Mouse (Mus musculus): ENCODE measurements at regions not wholly inside any gene's neighbourhood (a gene's known extent, or its start where the extent isn't known, plus 50 kb on each side); places are given as distances from the start of the nearest gene placed in this dataset.

DNA sequence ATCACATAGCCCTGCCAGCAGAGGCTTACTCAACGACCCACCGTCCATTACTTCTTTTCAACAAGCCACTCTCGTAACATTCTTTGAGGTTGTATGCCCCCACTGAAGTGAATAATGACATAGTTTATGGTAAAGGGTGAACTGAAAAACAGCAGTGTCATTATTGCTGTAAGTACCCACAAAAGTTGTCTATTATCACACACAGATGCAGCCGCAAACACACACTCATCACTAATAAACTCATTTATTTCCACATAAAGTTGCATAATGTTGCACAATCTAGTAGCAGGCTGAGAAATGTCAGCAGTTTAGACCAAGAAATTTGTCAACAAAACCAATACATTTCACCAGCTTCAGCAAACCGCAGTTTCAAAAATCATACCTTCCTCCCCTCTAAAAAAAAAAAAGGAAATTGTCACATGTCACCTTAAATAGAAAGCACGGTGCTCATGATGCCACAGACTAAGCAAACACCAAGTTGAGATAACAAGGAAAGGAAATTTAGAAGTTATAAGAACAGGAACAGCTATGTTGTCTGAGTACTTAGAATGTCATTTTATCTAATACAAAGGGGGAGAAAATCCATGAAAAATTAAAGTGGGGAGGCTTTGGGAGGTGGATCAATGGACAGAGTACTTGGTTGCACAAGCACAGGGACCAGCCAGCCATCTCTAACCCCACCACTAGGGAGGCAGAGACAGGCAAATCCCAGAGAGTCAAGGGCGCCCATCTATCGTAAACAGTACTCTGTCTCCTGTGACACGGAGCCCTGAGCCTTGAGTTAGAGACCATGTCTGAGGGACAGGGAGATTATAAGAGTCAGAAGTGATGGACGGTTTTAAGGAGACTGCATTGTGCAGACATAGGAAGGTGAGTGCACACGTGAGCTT is 195.9 kb downstream of the Hlx start:
- DNase-seq (ENCODE audit: low read depth, low spot score) = no peak

DNA sequence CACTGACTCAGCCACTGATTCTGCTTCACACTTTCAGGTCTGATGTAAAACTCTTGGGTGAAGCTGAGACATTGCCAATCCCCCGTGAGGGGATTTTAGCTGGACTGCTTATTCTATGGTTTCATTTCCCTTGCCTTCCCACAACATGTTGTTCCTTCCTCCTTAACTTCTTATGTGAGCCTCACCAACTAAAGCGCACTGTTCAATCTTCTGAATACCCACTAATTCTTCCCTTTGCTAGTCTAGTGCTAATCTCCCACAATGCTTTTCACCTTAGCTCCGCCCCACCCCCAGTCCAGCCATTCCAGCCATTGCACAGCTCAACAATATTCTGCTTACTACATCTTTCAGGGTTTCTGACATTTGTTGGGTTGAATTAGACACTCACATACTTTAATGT is 196.7 kb downstream of the Hlx start:
- DNase-seq (ENCODE audit: low read depth, low spot score) = no peak

DNA sequence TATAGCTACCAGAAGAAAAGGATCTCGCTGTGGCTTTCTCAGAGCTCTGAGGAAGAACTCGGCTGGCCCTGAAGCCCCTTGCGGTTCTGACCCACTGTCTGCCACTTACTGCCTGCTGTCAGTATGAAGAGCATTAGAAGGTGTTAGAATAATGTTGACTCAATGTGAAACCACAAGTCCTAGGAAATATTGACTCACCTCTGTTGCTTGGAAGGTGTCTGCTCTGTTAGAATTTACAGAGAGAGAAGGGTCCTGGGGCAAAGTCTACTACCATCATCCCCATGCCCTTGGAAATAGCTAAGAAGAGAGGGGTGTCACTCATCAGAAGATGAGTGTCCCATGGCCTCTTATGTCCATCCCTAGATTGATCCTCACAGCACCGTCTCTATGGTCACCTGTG is 197.9 kb downstream of the Hlx start:
- DNase-seq (ENCODE audit: low read depth, low spot score) = no peak

DNA sequence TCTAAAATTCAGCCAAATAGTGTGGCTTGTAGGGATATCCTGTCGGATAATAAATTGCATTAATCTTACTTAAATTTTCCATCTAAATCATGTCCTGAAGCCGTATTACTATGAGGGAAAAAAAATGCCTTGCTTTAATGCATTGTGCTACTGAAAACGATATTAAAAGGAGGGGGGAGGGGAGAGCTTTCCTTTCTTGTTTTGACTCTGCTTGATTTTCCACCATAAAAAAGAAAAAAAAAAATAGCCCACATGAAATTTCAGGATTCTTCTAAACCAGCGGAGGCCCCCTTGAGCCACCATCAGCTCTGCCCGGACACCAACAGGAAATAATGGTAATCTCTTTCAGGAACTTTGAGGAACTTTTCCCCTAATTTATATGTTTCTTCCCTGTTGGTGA is 198.5 kb downstream of the Hlx start:
- DNase-seq (ENCODE audit: low read depth, low spot score) = no peak

DNA sequence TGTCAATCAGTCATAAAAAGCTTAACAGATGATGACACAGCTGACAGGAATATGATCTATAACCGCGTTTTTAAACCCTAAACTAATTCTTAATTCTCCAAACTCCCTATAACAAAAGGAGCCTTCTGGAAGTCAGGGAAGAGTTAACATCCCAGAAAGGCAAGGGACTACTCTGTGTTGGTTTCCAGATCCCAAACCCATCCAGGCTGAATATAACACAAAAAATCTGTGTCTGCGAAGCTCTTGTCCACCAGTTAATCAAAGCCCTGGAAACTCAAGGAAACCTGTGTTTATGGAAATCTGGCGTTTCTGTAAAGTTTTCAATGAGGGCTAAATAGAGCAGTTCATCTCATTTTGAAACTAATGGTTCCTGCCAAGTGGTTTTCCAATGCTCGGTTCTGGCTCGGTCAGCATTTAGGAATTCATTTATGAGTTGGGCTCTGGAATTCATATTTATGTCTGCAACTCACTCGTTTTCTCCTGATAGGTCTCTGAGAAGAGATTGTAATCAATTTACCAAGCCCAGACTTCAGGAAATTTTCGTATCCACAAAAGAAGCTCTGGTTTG is 199.8 kb downstream of the Hlx start:
- no peak for DNase-seq (ENCODE audit: low read depth, low spot score)

DNA sequence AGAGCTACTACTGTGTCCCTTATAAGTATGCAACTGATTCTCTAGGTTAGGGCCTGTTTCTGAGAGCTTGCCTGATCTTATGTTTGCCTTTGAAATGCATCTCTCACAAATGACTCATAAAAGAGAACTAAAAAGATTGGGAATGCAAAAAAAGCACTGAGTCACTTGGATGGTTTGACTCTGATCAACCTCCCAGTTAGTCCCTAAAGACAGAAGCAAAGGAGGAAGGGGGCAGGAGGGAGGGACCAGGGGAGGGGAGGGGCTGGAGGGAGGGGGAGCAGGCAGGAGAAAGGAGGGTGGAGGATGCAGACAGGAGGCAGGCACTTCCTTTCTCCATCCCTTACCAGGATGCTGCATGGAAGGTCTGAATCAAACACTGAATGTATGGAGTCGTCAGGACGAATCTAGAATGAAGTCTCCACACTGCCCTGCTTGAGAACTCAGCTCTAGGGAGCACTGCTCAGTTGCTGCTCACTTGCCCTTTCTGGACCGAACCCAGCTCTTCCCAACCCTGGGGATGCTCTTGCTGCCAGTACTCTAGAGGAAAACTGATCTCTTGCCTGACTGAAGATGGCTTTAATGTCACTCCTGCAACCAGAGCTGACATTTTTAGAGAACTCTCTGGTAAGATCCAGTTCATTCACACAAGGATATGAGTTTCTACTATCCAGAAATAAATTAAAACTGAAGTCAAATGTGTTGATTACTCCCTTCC is 201.7 kb downstream of the Hlx start:
- DNase-seq (ENCODE audit: low read depth, low spot score) = no peak

DNA sequence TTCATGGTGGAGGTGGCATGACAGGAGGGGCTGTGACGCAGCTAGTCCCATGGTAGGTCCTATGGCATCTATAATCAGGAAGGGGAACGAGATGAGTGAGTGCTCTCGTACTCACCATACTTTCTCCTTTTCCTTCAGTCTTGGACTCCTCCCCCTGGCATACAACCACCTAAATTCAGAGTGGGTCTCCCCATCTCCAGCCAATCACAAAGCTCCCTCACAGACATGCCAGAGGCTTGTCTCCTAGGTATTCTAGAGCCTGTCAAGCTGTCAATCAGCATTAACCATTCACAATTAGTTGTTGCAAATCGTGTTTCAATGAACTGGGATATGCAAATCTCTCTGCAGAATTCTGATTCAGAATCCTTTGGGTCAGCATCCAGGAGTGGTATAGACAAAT is 206.7 kb downstream of the Hlx start:
- DNase-seq (ENCODE audit: low read depth, low spot score) = no peak

DNA sequence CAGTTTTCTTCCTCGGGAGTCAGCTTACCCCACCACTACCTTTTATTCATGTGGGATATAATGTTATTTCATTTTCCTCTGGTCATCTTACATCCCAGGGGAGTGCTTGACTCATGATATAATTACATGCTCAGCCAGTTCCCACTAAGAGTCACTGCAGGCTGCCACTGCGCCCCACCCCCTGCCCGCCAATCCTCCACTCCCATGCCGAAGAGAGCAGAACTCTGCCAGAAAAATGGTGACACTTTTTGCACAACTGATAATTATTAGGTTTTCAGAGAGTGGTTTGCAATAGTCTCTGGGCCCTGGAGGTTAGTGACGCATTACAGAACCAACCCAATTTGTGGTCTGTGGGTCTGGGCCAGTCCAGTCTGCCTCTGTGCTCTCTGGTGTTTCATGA is 212.9 kb downstream of the Hlx start:
- DNase-seq (ENCODE audit: low read depth, low spot score) = no peak

DNA sequence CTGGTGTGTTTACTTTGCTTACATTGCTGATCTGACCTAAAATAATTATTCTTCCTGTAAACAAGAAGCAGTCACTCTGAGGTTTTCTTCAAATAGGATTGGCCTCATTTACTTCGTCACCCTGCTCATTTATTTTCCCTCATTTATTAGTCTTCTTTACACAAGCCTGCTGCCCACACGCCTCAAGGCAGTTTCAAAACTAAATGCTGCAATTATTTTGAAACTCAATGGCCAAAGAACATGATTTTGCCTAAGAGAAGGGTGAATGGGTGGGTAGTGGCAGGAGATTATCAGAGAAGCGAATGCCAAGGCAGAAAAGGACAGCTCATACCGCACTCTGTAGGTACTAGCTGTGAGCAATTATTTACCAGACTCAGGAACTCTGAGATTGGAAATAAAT is 227.8 kb downstream of the Hlx start:
- DNase-seq (ENCODE audit: low read depth, low spot score) = no peak

DNA sequence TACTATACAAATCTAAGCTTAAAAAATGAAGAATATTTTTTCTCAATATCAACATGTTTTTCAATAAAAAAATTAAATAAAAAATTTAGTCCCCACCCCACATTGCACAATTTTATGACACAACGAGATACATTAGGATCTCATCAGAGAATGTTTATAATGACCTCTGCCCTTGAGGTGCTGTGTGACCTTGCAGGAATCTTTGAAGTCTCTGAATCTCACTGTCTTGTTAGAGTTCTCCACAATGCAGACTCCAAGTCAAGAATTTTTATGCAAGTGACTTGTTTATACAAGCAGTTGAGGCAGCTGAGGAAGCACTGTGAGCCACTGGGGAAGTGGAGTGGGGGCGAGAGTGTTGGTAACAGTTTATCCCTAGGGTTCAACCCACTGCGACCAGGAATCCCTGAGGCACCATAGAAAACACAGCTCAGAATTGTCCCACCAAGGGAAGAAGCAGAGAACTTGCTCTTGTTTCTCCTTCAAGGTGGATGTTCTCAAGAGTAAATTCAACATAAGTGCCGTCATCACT is 228.5 kb downstream of the Hlx start:
- no peak for DNase-seq (ENCODE audit: low read depth, low spot score)

DNA sequence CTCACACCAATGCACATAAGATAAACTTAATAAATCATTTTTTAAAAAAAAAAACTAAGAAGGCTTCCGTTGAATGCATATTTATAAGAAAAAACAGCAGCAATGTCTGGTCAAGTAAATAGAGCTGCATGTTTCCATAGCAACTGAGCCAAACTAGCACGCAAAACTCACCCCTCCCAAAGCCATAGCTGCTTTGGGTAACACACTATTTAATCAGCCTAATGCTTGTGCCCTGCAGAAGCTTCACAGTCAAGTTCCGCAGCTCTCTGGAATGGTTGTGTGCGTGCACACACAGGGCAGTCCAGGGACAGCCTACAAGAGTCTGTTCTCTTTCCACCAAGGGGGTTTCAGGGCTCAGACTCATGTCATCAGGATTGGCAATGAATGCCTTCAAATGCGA is 231.7 kb downstream of the Hlx start:
- no peak for DNase-seq (ENCODE audit: low read depth, low spot score)

DNA sequence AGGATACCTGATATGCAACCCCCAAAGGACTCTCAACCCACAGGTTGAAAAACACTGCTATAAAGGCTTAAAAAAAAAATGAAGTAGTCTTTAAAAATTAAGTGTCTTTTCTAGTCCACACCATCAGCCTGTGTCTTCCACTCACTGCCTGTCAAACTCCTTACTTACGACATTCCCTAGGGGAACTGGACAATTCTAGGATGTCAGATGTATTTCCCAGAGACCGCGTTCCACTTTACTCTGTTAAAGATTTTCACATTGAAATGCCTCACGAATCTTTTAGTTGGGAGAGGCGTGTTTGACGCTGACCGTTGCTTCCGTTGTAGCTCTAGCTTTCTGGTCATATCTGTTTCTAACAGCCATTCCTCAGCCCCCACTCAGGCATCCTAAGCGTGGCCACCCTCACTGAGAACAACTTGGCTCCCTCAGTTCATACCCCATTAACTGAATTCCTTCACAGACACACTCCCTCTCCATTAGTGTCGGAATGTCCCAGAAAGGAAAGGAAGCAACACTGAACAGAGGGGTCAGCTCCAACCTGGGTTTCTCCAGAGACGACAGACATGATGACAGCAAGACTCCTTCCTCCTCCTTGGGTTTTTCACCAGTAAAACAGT is 233.4 kb downstream of the Hlx start:
- no peak for DNase-seq (ENCODE audit: low read depth, low spot score)

DNA sequence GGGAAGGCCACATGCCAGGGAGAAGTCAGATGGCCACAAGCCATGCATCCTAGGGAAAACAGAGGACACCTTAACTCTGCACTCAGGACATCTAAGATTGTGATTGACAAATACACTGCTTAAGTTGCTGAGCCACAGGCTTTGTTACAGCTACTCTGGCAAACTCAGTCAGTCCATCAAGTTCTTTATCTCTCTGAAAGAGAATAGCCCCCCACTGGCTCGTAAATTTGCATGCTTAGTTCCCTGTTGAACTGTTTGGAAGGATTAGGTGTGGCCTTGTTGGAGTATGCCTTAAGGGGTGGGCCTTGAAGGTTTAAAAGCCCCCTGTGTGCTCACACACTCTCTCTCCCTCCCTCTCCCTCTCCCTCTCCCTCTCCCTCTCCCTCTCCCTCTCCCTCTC is 235.4 kb downstream of the Hlx start:
- peak; percentile 20 for DNase-seq (ENCODE audit: low read depth, low spot score)

DNA sequence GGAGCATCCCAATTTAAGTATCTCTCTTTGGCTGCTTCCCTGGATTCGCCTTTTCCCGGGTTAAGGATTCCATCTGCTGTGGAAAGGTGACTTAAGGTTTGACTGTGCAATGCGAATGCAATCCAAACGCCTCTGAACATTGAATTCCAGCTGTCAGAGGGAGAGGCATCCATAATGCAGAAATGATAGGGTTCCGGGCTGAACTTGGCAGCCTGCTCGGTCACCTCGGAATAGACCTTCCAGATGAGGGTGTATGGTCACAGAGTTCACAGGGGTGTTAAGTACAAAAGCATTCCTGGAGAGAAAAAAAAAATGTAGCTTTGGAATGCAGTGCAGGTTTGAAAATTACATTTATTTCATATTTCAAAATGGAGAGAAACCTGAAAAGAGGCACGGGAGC is 238.6 kb downstream of the Hlx start:
- DNase-seq (ENCODE audit: low read depth, low spot score) = no peak

DNA sequence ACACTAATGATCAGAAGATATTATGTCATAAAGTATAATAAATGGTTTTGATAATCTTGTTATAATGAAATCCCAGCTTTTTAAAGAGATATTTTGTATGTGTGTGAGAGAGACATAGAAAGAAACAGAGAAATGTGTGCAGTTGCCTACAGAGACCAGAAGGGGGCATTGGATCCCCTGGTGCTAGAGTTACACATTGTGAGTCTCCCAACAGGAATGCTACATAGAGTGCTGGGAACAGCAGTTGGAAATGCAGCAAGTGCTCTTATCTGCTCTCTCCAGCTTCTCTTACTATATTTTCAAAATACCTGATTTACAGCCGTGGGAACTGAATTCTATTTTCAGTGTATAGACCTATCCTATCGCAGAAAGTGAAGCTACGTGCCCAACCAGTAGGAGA is 240.3 kb downstream of the Hlx start:
- no peak for DNase-seq (ENCODE audit: low read depth, low spot score)

DNA sequence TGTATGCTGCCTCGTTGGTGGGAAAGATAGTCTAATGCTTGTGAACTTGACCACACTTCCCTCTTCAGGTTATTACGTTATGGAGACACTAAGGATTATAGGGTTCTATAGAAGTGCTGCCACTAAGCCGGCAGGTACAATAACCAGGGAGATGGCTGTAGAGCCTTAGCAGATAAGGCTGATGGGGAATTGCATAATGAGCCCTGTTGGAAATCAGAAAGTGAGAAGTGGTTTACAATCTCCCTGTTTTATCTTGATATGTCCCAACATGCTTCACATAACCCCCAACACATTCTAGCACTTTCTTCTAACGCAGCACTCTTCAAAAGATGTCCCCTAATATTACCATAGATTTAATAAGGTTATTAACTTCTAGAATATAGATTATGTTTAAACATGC is 241.2 kb downstream of the Hlx start:
- DNase-seq (ENCODE audit: low read depth, low spot score) = no peak

DNA sequence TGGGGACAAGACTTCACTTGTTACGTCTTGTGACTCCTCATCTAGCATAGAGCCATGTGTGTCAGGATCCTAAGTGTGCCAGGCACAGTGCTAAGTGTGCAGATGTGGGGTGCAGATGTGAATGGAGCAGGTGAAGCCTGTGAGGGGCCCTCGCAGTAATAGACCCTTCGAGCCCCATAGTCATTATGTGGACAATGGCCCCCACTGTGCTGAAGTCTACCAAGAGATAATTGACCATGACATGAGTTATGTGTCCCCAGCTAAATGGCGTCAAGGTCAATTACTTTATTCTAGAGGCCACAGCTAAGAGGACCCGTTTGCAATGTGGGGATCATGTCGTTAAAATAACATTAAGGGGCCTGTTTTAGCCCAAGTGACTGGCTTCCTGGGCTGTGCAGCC is 245.0 kb downstream of the Hlx start:
- DNase-seq (ENCODE audit: low read depth, low spot score) = no peak

DNA sequence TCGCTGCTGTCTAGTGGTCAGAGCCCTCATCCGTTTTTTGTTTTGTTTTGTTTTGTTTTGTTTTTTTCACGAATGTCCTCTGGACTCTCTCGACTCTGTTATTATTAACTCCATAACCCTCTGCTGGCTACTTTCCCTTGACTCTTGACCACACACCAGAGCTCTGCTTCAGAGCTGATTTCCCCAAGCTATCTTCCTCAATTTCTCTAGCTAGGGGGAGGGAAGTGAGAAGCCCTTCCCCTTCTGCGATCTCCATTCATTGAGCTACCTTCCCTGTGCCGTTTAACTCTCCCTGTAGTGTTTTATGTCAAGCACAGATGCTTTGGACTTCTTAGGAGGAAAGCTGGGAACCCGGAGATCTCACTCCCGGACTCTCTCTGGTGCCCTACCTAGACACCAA is 247.6 kb downstream of the Hlx start:
- no peak for DNase-seq (ENCODE audit: low read depth, low spot score)

DNA sequence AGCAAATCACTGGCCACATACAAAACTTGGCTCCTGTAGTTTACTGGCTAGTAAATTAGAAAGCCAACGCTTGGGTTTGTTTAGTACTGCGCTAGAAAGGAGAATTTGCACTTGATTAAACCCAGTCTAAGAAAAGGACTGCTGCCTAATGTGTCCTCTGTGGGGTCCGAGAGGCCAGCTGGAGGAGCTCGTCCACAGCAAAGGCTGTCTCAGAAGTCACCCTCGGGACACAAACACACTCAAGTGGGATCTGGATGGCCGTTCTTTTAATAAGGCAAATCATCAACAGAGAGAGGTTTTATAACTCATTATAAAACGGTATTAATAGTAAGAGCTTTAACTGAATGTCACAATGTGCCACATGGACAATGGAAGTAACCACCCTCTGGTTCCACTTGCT is 249.0 kb downstream of the Hlx start:
- DNase-seq (ENCODE audit: low read depth, low spot score) = no peak

DNA sequence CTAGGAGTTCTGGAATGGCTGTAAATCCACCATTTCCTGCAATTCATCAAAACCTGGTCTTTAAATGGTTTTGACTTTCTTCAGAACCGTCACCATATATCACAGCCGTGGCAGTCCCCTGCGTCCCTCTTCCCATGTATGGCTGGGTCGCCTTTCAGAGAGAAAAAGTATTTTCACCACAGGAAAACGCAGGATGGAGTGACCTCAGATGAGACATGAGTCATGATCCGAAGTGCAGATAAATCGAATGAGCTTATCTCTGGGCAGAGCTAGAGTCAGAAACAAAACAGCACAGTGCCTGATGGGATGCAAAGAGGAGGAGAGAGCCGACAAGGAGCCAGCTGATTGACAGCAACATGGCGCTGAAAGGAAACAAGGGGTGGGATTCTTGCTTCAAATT is 250.4 kb downstream of the Hlx start:
- DNase-seq (ENCODE audit: low read depth, low spot score) = no peak

DNA sequence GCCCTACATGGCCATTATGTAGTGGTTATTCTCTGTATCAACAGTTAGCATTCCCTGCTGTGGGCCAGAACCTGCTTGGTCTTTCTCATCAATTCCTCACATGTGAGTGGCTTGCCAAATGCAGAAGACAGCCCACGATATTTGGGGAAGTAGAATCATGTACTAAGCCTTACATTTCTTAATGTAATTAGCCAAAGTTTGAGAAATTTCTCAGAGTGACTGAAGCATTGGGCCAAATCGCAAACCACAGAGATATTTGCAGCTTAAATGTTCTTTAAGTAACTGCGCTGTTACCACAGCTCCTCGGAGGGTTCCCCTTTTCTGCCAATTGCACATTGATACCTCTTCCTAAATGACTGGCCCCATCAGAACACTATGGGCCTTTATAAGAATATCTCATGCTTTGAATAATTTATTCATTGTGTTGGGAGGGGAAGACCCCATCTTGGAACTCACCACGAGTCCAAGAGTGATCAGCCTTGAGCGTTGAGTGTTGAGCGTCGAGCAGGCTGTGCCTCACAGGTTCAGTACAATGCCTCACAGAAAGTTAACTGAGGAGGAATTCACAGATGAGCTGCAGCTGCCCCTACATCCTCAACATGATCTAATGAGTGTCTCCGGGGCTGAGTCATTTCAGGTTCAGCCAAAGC is 251.7 kb downstream of the Hlx start:
- no peak for DNase-seq (ENCODE audit: low read depth, low spot score)

DNA sequence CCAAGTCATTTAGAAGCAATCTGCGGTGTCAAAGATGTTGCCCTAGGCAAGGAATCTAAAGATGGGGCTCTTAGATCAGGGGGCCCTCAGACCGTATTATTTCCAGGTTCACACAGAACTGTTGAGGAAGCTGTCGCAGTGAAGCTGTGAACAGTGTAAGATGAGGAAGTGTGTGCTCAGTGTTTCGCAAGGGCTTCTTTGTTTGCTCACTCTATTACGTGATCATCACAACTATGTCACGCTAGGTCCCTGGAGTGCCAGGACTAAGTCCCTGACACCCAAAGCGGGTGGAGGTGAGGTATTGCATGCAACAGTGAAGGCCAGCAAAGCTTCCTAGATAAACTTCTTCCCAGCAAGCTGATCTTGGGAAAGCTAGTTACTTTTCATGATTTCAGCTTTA is 254.4 kb downstream of the Hlx start:
- no peak for DNase-seq (ENCODE audit: low read depth, low spot score)

All from WW6 (cell line).